Mouse (Mus musculus) spleen, postnatal 10 days (tissue): ENCODE measurements around the gene Slc40a1.

Source experiments
- DNase-seq, 2 experiments: peaks; one replicate each; pipeline ENCODE4 v3.0.0; 2021 to 2022; ENCODE audit warnings: low spot score in 2 of 2

Gene Slc40a1

GRCm38 (mm10) chr1:45883378-45883777 lies 42.9 kb downstream of the Slc40a1 start:
- no peak for DNase-seq

- DNase-seq, result no peak
Observed at GRCm38 (mm10) chr1:45882076-45882475, 44.2 kb downstream of the Slc40a1 start.

- no peak for DNase-seq
Observed at GRCm38 (mm10) chr1:45881228-45881832, 45.0 kb downstream of the Slc40a1 start.

- DNase-seq, result no peak
Observed at GRCm38 (mm10) chr1:45877463-45877862, 48.9 kb downstream of the Slc40a1 start.

GRCm38 (mm10) chr1:45876450-45877198 lies 49.7 kb downstream of the Slc40a1 start:
- DNase-seq, result no peak

GRCm38 (mm10) chr1:45875640-45876039 lies 50.7 kb downstream of the Slc40a1 start:
- no peak for DNase-seq

GRCm38 (mm10) chr1:45873250-45873649 lies 53.1 kb downstream of the Slc40a1 start:
- no peak for DNase-seq

- no peak for DNase-seq
Observed at GRCm38 (mm10) chr1:45868479-45869137, 57.7 kb downstream of the Slc40a1 start.

- DNase-seq, result no peak
Observed at GRCm38 (mm10) chr1:45868050-45868449, 58.3 kb downstream of the Slc40a1 start.

GRCm38 (mm10) chr1:45866288-45867018 lies 59.9 kb downstream of the Slc40a1 start:
- no peak for DNase-seq

GRCm38 (mm10) chr1:45865727-45866126 lies 60.6 kb downstream of the Slc40a1 start:
- DNase-seq, result no peak

- no peak for DNase-seq
Observed at GRCm38 (mm10) chr1:45865316-45865715, 61.0 kb downstream of the Slc40a1 start.

GRCm38 (mm10) chr1:45864564-45865014 lies 61.7 kb downstream of the Slc40a1 start:
- no peak for DNase-seq

- DNase-seq, result no peak
Observed at GRCm38 (mm10) chr1:45863641-45864040, 62.7 kb downstream of the Slc40a1 start.

GRCm38 (mm10) chr1:45861162-45861561 lies 65.2 kb downstream of the Slc40a1 start:
- no peak for DNase-seq

- DNase-seq, result no peak
Observed at GRCm38 (mm10) chr1:45860349-45860748, 66.0 kb downstream of the Slc40a1 start.
